Mouse (Mus musculus) midbrain, postnatal 0 days (tissue): ENCODE data around the gene Dhdds. TPM values are rescaled to one million over a fixed set of nuclear protein-coding genes. Genes with fewer than 3 reads are reported as not detected.

Experiments
- ATAC-seq: fragments of 200-750 bp; cut with Nextera tagmentation; 2 replicates; pipeline ENCODE4 v1.8.0; 2017; ENCODE audit warnings: moderate number of reproducible peaks, mild to moderate bottlenecking, moderate TSS enrichment, moderate library complexity; ENCODE audit not compliant: low FRiP score
- DNase-seq: peaks from one replicate; pipeline ENCODE4 v3.0.0-alpha.2; 2015; ENCODE audit warnings: low spot score
- H3K27ac ChIP-seq: fragments of 300-500 bp; sonication (generic); 2 replicates; pipeline ENCODE4 v1.5.1; 2014; ENCODE audit warnings: low read depth, mild to moderate bottlenecking, low read length, mixed read lengths
- H3K27me3 ChIP-seq: fragments of 300-500 bp; sonication (generic); 2 replicates; pipeline ENCODE4 v1.6.1; 2014; ENCODE audit warnings: low read length, control low read depth, mixed read lengths; ENCODE audit not compliant: insufficient read depth
- H3K36me3 ChIP-seq: fragments of 300-500 bp; sonication (generic); 2 replicates; pipeline ENCODE4 v1.6.1; 2014; ENCODE audit warnings: low read length, control low read depth, mixed read lengths; ENCODE audit not compliant: insufficient read depth
- H3K4me1 ChIP-seq: fragments of 300-500 bp; sonication (generic); 2 replicates; pipeline ENCODE4 v1.6.1; 2014; ENCODE audit warnings: mild to moderate bottlenecking, control low read depth, antibody characterized with exemption, low read length, mixed read lengths; ENCODE audit not compliant: insufficient read depth
- H3K4me2 ChIP-seq: fragments of 300-500 bp; sonication (generic); 2 replicates; pipeline ENCODE4 v1.6.1; 2014; ENCODE audit warnings: low read depth, mild to moderate bottlenecking, low read length, mixed read lengths; ENCODE audit not compliant: poor library complexity, severe bottlenecking
- H3K4me3 ChIP-seq: fragments of 300-500 bp; sonication (generic); 2 replicates; pipeline ENCODE4 v1.5.1; 2014; ENCODE audit warnings: low read depth, mild to moderate bottlenecking, low read length, moderate library complexity
- H3K9ac ChIP-seq: fragments of 300-500 bp; sonication (generic); replicated peaks from 2 replicates; pipeline ENCODE4 v1.6.1; 2014; ENCODE audit warnings: mild to moderate bottlenecking, low read length, moderate library complexity, mixed read lengths; ENCODE audit not compliant: poor library complexity, severe bottlenecking
- H3K9me3 ChIP-seq: fragments of 300-500 bp; sonication (generic); 2 replicates; pipeline ENCODE4 v1.6.1; 2016; ENCODE audit warnings: low read length, control low read depth
- CTCF ChIP-seq: IDR thresholded peaks from 2 replicates; pipeline ENCODE4 v1.5.1; 2016; ENCODE audit warnings: antibody characterized with exemption, mild to moderate bottlenecking
- WGBS: fragments of 180-500 bp; shearing (Covaris S2); extraction: QIAGEN DNeasy Blood & Tissue Kit; methylation state at CpG from one replicate; pipeline ENCODE4 v1.1.7; 2014; 5-methylcytosine and 5-hydroxymethylcytosine counted together
- polyA plus RNA-seq: library from polyadenylated mRNA; unstranded; fragments of >200 nt; fragmentation: Nextera tagmentation; extraction: Ambion mirVana; gene quantifications from 2 replicates; pipeline ENCODE4 v1.2.1, GENCODE M21; 2015
- total RNA-seq: library from RNA; depleted of rRNA; stranded (reverse); fragments of >200 nt; gene quantifications from 2 replicates; pipeline ENCODE4 v1.2.3, GENCODE M21; 2014; rRNA removed

Dhdds gene
- total and polyA plus RNA-seq, 2 experiments from 2014 or later, result 38.3 to 46.2 TPM

DNA sequence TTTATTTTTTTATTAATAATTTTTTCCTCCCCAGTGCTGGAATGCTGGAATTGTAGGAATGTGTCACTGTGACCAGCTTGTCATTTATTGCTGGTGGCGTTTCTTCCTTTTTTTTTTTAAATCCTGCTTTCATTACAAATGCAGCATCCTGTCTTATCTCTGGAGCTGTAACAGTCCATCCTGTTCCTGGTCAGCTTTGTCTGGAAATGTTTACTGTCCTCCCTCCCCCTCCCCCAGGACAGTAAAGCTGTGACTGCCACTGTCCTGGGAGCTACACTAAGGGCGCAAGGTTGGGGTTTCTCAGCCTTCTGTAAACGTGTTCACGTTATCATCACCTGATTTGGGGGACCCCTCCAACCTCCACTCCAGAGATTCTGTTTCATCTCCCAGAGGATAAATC lies 75.5 kb downstream of the Dhdds start:
- Histone ChIP-seq H3K27ac (no peak overlapping the region), H3K9ac (no peak overlapping the region), H3K9me3 (no peaks in the 10 kb centered on the region), H3K4me1 (no peaks in the 10 kb centered on the region), H3K36me3 (no peaks in the 10 kb centered on the region), H3K27me3 (no peaks in the 10 kb centered on the region), H3K4me2 (no peak overlapping the region), H3K4me3 (no peak overlapping the region)
- TF ChIP-seq CTCF, result no peak
- 80% methylated on average over 4 of the region's 4 CpGs for WGBS
- DNase-seq (no peak), ATAC-seq (no peak)

DNA sequence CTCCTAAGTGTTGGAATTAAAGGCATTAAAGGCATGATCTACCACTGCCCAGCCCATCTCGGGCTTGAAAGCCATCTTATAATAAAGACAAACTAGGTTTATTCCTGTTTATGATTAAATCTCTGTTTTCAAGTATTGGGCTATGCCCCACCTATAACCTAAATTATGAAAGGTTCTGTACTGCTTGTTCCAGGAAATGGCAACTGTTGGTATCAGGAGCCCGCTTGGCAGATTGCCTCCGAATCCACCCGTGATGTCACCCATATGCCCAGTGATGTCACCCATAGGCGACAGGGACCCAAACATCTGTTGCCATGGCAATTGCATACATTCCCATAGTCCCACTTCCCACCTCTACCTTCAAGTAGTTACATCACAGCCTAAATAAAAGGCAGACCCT lies 77.0 kb downstream of the Dhdds start:
- DNase-seq (no peak), ATAC-seq (no peak)
- Histone ChIP-seq H3K4me1 (no peaks in the 10 kb centered on the region), H3K27me3 (no peaks in the 10 kb centered on the region), H3K9me3 (no peaks in the 10 kb centered on the region), H3K9ac (no peak overlapping the region), H3K27ac (no peak overlapping the region), H3K4me2 (no peak overlapping the region), H3K4me3 (no peak overlapping the region), H3K36me3 (no peaks in the 10 kb centered on the region)
- no peak for TF ChIP-seq CTCF
- 91% methylated on average over 5 of the region's 5 CpGs for WGBS

Other genes starting within 250 kb of the Dhdds start
- gene Arid1a, start 244.1 kb downstream of the Dhdds start, total RNA-seq, result 59.1 and 66.2 TPM in 2 replicates
- 16.7 and 19.5 TPM in 2 replicates for gene Arid1a, start 244.1 kb downstream of the Dhdds start, polyA plus RNA-seq
- gene Rps6ka1, start 113.1 kb downstream of the Dhdds start, total RNA-seq, result 25.2 and 30.9 TPM in 2 replicates
- 20.4 and 21.6 TPM in 2 replicates for gene Rps6ka1, start 113.1 kb downstream of the Dhdds start, polyA plus RNA-seq
- 231 and 262 TPM in 2 replicates for gene Hmgn2, start 32.3 kb downstream of the Dhdds start, total RNA-seq
- 858 and 919 TPM in 2 replicates for gene Hmgn2, start 32.3 kb downstream of the Dhdds start, polyA plus RNA-seq
- gene Lin28a, start 17.9 kb upstream of the Dhdds start, total RNA-seq, result 0.05 and 0.57 TPM in 2 replicates
- gene Lin28a, start 17.9 kb upstream of the Dhdds start, polyA plus RNA-seq, result 0.04 and 0.13 TPM in 2 replicates
- gene Zfp683, start 52.9 kb upstream of the Dhdds start, total RNA-seq, result not detected in 2 replicates
- not detected in 2 replicates for gene Zfp683, start 52.9 kb upstream of the Dhdds start, polyA plus RNA-seq
- gene Crybg2, start 59.9 kb upstream of the Dhdds start, total RNA-seq, result 4.2 and 4.5 TPM in 2 replicates
- 7.7 and 8.4 TPM in 2 replicates for gene Crybg2, start 59.9 kb upstream of the Dhdds start, polyA plus RNA-seq
- gene Cd52, start 94.2 kb upstream of the Dhdds start, total RNA-seq, result 0.66 TPM in 1 of 2 replicates, not detected in the other
- 2.0 and 2.7 TPM in 2 replicates for gene Cd52, start 94.2 kb upstream of the Dhdds start, polyA plus RNA-seq
- gene Ubxn11, start 101.7 kb upstream of the Dhdds start, total RNA-seq, result 4.9 and 8.4 TPM in 2 replicates
- 11.2 and 13.7 TPM in 2 replicates for gene Ubxn11, start 101.7 kb upstream of the Dhdds start, polyA plus RNA-seq
- gene Sh3bgrl3, start 127.9 kb upstream of the Dhdds start, total RNA-seq, result 162 and 224 TPM in 2 replicates
- gene Sh3bgrl3, start 127.9 kb upstream of the Dhdds start, polyA plus RNA-seq, result 565 and 583 TPM in 2 replicates
- 10.0 and 12.5 TPM in 2 replicates for gene Cep85, start 186.2 kb upstream of the Dhdds start, total RNA-seq
- gene Cep85, start 186.2 kb upstream of the Dhdds start, polyA plus RNA-seq, result 13.3 and 14.8 TPM in 2 replicates
- not detected in 2 replicates for gene Gm7534, start 202.1 kb upstream of the Dhdds start, total RNA-seq
- gene Gm7534, start 202.1 kb upstream of the Dhdds start, polyA plus RNA-seq, result not detected in 2 replicates
- gene Catsper4, start 226.5 kb upstream of the Dhdds start, total RNA-seq, result 0.38 TPM in 1 of 2 replicates, not detected in the other
- 0.16 TPM in 1 of 2 replicates, not detected in the other for gene Catsper4, start 226.5 kb upstream of the Dhdds start, polyA plus RNA-seq
- 0.27 and 0.38 TPM in 2 replicates for gene Cnksr1, start 237.5 kb upstream of the Dhdds start, total RNA-seq
- gene Cnksr1, start 237.5 kb upstream of the Dhdds start, polyA plus RNA-seq, result 0.13 and 0.28 TPM in 2 replicates
- not detected in 2 replicates for gene E130218I03Rik, start 242.7 kb upstream of the Dhdds start, total RNA-seq
- gene E130218I03Rik, start 242.7 kb upstream of the Dhdds start, polyA plus RNA-seq, result 0.31 and 0.49 TPM in 2 replicates
- 10.6 and 15.4 TPM in 2 replicates for gene Zfp593, start 244.7 kb upstream of the Dhdds start, total RNA-seq
- gene Zfp593, start 244.7 kb upstream of the Dhdds start, polyA plus RNA-seq, result 9.2 and 11.1 TPM in 2 replicates
- gene Gm30191, start 246.0 kb upstream of the Dhdds start, total RNA-seq, result not detected in 2 replicates
- 0.37 and 0.42 TPM in 2 replicates for gene Gm30191, start 246.0 kb upstream of the Dhdds start, polyA plus RNA-seq